Mouse (Mus musculus): ENCODE measurements around the gene Morf4l1.

The Morf4l1 gene

DNA sequence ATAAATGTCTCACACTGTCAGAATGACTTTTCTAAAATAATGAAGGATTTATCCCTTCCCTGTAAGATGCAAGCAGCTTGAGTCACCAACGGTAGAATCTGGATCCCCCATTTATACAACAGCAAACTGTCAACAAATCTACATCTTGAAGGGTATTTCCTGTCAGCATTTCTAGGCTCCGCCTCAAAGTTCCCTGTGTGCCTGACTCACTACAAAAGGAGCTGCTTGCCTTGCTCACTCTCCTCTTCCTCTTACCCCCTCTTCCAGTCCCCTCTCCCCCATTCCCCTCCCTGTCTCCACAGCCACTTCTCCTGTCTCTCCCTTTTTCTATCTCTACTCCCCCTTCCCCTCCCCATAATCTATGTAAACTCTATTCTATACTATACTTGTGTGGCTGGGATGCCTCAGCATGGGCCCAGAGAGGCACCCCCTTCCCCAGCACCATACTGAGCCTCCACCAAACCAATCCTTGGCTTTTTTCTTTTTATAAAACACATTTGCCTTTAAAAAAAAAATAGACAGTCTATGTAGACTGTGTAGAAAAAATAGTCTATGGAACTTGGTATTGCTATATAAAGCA, 26.6 kb downstream of the Morf4l1 start:
- no peak for TF ChIP-seq GATA4 (IDR thresholded peaks at IDR 0.05; ENCODE audit: insufficient replicate concordance, low read length)

DNA sequence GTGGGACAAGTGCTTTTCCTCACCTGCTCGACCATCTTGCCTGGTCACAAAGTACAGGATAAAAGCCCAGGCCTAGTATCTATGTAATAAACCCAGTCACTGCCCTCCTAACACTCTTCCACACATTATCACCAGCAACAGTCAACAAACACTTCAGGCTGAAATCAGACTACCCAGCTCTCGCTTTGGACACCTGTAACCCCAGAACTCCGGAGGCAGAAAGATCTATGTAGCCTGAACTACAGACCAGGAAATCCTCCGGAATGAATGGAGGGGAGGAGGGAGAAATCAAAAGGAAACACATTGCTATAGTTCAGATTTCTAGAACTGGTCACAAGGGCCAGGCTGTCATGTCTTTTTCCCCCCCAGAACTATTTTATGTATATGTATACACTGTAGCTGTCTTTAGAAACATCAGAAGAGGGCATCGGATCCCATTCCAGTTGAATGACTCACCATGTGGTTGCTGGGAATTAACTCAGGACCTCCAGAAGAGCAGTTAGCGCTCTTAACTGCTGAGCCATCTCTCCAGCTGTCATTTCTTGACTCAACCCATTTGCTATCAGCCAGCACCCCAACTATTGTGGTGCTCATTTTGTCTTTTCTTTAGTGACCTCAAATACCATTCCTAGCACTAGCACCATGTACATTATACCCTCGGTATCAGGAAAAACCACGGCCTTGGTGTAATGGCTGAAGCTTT, 29.7 kb downstream of the Morf4l1 start:
- TF ChIP-seq GATA4 (IDR thresholded peaks at IDR 0.05; ENCODE audit: insufficient replicate concordance, low read length), result no peak

- no peak for TF ChIP-seq GATA4 (IDR thresholded peaks at IDR 0.05; ENCODE audit: insufficient replicate concordance, low read length)
Observed at GRCm38 (mm10) chr9:90084152-90084551, 30.4 kb downstream of the Morf4l1 start.

DNA sequence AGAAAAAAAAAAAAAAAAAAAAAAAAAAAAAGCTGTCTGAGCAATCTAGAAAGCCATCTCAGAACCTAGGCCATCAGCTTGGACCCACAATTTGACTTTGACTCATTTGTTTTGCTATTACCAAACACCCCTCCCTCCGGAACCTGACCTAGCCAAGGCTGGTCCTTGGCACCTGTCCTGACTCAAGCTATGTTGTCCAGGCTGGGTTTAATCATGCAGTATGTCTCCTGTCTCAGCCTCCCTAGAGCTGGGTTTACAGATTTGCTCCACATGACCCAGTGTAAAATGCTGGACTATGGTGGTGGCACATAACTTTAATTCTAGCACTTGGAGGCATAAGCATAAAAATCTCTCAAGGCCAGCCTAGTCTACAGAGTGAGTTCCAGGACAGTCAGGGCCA, 31.6 kb downstream of the Morf4l1 start:
- no peak for TF ChIP-seq GATA4 (IDR thresholded peaks at IDR 0.05; ENCODE audit: insufficient replicate concordance, low read length)

DNA sequence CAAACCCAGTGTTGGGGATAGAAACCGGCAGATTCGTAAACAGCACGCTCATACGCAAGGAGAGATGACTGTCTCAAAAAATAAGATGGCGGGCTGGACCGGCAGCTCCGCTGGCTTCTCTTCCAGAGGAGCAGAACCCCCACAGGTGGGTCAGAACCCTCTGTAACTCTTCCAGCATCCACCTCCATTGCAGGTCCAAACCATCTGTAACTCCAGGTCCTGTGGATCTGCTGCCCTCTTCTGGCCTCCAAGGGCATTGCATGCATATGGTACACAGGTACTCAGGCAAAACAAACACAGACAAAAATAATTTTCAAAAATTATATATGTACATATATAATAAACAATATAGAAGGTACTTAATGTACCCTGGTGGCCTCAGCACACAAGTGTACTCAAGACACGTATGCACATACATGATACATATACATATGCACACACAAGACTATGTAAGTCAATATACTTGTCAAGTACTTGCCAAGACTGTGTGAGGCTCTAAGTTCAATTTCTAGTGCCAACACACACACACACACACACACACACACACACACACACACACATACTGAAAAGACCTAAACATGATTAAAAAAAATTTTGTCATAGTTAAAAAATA, 37.6 kb downstream of the Morf4l1 start:
- TF ChIP-seq GATA4 (IDR thresholded peaks at IDR 0.05; ENCODE audit: insufficient replicate concordance, low read length), result no peak

GRCm38 (mm10) chr9:90076131-90076530, 38.4 kb downstream of the Morf4l1 start:
- TF ChIP-seq GATA4 (IDR thresholded peaks at IDR 0.05; ENCODE audit: insufficient replicate concordance, low read length), result no peak

DNA sequence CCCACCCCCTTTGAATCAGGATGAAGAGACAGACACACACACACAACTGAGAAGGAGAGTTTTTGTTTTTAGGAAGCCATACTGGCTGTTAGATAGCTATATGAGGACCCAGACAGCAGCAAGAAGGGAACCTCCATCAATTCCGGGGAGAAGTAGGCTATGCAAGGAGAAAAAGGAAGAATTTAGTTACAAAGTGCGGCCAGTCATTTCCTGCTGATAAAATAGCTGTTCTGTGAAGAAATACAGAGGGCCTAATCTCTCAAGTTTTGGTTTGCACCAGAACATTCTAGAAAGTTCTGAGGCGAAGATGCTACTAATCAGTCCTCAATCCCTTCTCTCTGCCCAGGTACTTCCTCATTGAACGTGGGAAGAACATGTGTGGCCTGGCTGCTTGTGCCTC, 39.2 kb downstream of the Morf4l1 start:
- TF ChIP-seq GATA4 (IDR thresholded peaks at IDR 0.05; ENCODE audit: insufficient replicate concordance, low read length), result no peak

GRCm38 (mm10) chr9:90070174-90070573, 44.4 kb downstream of the Morf4l1 start:
- no peak for TF ChIP-seq GATA4 (IDR thresholded peaks at IDR 0.05; ENCODE audit: insufficient replicate concordance, low read length)

- no peak for TF ChIP-seq GATA4 (IDR thresholded peaks at IDR 0.05; ENCODE audit: insufficient replicate concordance, low read length)
Observed at GRCm38 (mm10) chr9:90069485-90069884, 45.1 kb downstream of the Morf4l1 start.

DNA sequence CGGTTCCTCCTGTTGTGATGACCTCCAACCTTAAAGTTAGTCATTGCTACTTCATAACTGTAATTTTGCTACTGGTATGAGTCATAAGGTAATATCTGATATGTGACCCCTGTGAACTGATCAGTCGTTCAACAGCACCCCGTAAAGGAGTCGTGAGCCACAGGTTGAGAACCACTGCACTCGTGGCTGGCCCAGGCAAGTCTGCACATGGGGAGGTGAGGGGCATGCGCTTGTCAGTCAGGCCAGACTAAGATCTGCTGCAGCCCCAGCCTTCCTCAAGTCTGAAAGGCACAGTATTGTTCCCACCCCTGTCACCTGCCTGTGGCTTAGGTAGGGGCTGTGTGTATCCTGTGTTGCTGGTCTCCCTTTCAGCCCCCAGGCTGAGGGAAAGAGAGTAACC, 45.8 kb downstream of the Morf4l1 start:
- TF ChIP-seq GATA4 (IDR thresholded peaks at IDR 0.05; ENCODE audit: insufficient replicate concordance, low read length), result no peak

- TF ChIP-seq GATA4 (IDR thresholded peaks at IDR 0.05; ENCODE audit: insufficient replicate concordance, low read length), result no peak
Observed at GRCm38 (mm10) chr9:90067341-90067740, 47.2 kb downstream of the Morf4l1 start.

DNA sequence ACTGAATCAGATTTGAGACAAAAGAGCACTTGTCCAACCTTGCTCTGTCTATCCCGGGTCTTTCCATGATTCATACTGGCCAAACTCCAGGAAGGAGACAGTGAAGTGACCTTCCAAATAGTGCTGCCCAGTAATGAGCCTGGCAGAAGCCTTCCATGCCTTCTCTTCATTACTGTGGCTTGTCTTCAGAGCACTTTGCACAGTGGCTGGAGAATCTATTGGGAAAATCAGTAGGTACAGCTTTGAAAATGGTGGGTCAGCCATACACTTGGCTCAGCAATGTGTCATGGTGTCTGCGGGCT, 54.0 kb downstream of the Morf4l1 start:
- TF ChIP-seq GATA4 (IDR thresholded peaks at IDR 0.05; ENCODE audit: insufficient replicate concordance, low read length), result no peak

DNA sequence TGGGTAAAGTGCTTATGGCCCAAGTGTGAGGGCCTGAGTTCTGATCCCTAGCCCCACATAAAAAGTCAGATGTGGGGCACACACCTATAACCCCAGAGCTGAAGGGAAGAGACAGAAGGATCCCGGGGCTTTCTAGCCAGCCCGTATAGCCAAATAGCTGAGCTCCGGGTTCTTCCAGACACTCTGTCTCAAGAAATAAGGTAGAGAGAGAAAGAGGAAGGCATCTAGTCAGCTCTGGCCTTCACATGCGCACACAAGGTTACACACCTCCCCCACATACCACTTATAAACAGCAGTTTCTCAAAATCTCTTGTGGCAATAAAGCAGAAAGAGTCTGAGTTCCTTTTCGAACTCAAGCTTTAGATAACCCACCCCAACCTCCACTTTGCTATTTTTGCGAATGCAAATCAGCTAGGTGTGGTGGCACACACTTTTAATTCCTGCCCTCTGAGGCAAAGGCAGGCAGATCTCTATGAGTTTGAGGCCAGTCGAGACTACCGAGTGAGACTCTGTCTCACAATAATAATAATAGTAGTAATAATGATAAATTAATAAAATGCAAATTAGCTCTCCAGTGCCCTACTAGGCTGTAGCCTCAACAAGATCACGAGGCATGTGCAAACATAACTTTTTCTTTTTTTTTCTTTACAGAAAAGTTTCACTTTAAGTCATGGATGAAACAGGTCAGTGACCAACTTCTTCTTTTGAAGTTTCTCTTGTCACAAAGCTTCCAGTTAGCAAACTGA, 54.6 kb downstream of the Morf4l1 start:
- no peak for TF ChIP-seq GATA4 (IDR thresholded peaks at IDR 0.05; ENCODE audit: insufficient replicate concordance, low read length)

DNA sequence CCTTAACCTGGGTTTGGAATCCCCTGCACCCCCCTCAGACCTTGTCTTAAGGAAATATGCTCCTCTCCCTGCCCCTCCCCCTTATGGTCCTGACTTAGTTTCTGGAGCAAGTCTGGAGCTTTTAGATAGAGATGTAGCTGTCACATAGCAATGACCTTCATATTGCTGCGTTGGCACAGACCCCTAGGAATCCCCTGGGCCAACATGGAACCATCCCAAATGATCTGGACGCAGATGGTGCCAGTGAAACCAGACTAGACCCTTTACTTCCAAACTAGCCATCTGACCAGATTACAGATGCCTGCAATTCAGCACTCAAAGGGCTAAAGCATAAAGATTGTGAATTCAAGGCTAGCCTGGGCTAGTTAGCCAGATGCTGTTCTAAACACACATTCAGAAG, 57.9 kb downstream of the Morf4l1 start:
- TF ChIP-seq GATA4 (IDR thresholded peaks at IDR 0.05; ENCODE audit: insufficient replicate concordance, low read length), result no peak

- TF ChIP-seq GATA4 (IDR thresholded peaks at IDR 0.05; ENCODE audit: insufficient replicate concordance, low read length), result no peak
Observed at GRCm38 (mm10) chr9:90055911-90056310, 58.7 kb downstream of the Morf4l1 start.

DNA sequence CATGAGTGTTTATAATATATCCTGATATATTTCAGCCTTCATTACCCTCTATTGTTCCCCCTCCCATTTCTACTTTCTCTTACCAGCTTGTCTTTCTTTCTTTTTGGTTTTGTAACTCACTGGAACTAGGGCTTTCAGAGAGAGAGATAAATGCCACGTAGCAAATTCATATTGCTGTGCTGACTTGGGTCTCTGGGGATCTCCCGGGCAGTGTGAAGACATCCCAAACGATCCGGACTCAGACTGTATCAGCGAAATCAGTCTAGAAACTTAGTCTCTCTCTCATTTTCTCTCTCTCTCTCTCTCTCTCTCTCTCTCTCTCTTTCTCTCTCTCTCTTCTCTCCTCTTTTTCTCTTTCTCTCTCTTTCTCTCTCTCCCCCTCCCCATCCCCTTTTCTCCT, 59.2 kb downstream of the Morf4l1 start:
- TF ChIP-seq GATA4 (IDR thresholded peaks at IDR 0.05; ENCODE audit: insufficient replicate concordance, low read length), result no peak

All from liver, adult (tissue).